Mouse (Mus musculus) MEL (cell line): ENCODE measurements around the gene Gpam. TPM values are rescaled to one million over a fixed set of nuclear protein-coding genes. Genes with fewer than 3 reads are reported as not detected.

Source experiments
- DNase-seq: peaks from one replicate; pipeline ENCODE4 v3.0.0; 2011; ENCODE audit warnings: low read depth, low spot score
- H3K27ac ChIP-seq: 2 replicates; pipeline ENCODE4 v1.5.1; 2012; ENCODE audit warnings: low read depth, mild to moderate bottlenecking, control low read depth, low read length, moderate library complexity; ENCODE audit not compliant: control insufficient read depth
- H3K27me3 ChIP-seq, 2 experiments: fragments of 150-350 bp in 1 of 2; sonication (generic) in 1 of 2; 2 replicates each; pipeline ENCODE4 v1.6.1; 2012; ENCODE audit warnings: low read length in 2 of 2, mild to moderate bottlenecking in 2 of 2, improper control_type of control experiment in 1 of 2, moderate library complexity in 1 of 2; ENCODE audit not compliant: insufficient read depth in 2 of 2, control insufficient read depth in 1 of 2
- H3K36me3 ChIP-seq, 2 experiments: 2 replicates each; pipeline ENCODE4 v1.6.1; 2012 to 2014; ENCODE audit warnings: low read length in 2 of 2, improper control_type of control experiment in 1 of 2, inconsistent platforms in 1 of 2, mild to moderate bottlenecking in 1 of 2; ENCODE audit not compliant: insufficient read depth in 2 of 2, control insufficient read depth in 1 of 2
- H3K4me1 ChIP-seq, 2 experiments: fragments of 150-350 bp in 1 of 2; sonication (generic) in 1 of 2; 2 replicates each; pipeline ENCODE4 v1.6.1; 2012; ENCODE audit warnings: low read length in 2 of 2, improper control_type of control experiment in 1 of 2, mild to moderate bottlenecking in 1 of 2; ENCODE audit not compliant: insufficient read depth in 2 of 2, control insufficient read depth in 1 of 2
- H3K4me3 ChIP-seq, 2 experiments: fragments of 150-350 bp in 1 of 2; sonication (generic) in 1 of 2; 2 replicates each; pipeline ENCODE4 v1.5.1; 2012; ENCODE audit warnings: low read depth in 2 of 2, low read length in 2 of 2, mild to moderate bottlenecking in 2 of 2, moderate library complexity in 2 of 2, control low read depth in 1 of 2, improper control_type of control experiment in 1 of 2; ENCODE audit not compliant: control insufficient read depth in 1 of 2, insufficient read depth in 1 of 2
- H3K79me2 ChIP-seq: 2 replicates; pipeline ENCODE4 v1.6.1; 2012; ENCODE audit warnings: mild to moderate bottlenecking, low read length, moderate library complexity; ENCODE audit not compliant: control insufficient read depth, poor library complexity, insufficient read depth
- H3K9ac ChIP-seq: 2 replicates; pipeline ENCODE4 v1.6.1; 2012; ENCODE audit warnings: low read depth, mild to moderate bottlenecking, control low read depth, low read length, moderate library complexity; ENCODE audit not compliant: control insufficient read depth, poor library complexity, severe bottlenecking
- H3K9me3 ChIP-seq: fragments of 150-350 bp; sonication (generic); replicated peaks from 2 replicates; pipeline ENCODE4 v1.6.1; 2012; ENCODE audit warnings: mild to moderate bottlenecking, low read length, improper control_type of control experiment, moderate library complexity; ENCODE audit not compliant: insufficient read depth
- CTCF ChIP-seq, 3 experiments: IDR thresholded peaks in 2 of 3; conservative IDR thresholded peaks in 1 of 3; 2 replicates each; pipeline ENCODE4 v1.5.1; 2011 to 2012; ENCODE audit warnings: low read length in 3 of 3, low read depth in 2 of 3, mild to moderate bottlenecking in 2 of 3, improper control_type of control experiment in 1 of 3, inconsistent platforms in 1 of 3, mixed read lengths in 1 of 3, moderate library complexity in 1 of 3; ENCODE audit not compliant: control insufficient read depth in 1 of 3, insufficient read depth in 1 of 3, poor library complexity in 1 of 3, severe bottlenecking in 1 of 3
- ELF1 ChIP-seq: IDR thresholded peaks from 2 replicates; pipeline ENCODE4 v1.6.1; 2014; ENCODE audit warnings: low read depth, mild to moderate bottlenecking, inconsistent platforms, low read length, improper control_type of control experiment, moderate library complexity
- GABPA ChIP-seq: IDR thresholded peaks from 2 replicates; pipeline ENCODE4 v1.6.1; 2012; ENCODE audit warnings: low read depth, mild to moderate bottlenecking, inconsistent platforms, low read length, improper control_type of control experiment, moderate library complexity
- MAFK ChIP-seq: IDR thresholded peaks from 2 replicates; pipeline ENCODE4 v1.6.1; 2011; ENCODE audit warnings: low read depth, mild to moderate bottlenecking, low read length, improper control_type of control experiment, borderline replicate concordance
- MAZ ChIP-seq: IDR thresholded peaks from 2 replicates; pipeline ENCODE4 v1.6.1; 2012; ENCODE audit warnings: low read depth, mild to moderate bottlenecking, inconsistent platforms, low read length, improper control_type of control experiment
- MEF2A ChIP-seq: IDR thresholded peaks from 2 replicates; pipeline ENCODE4 v1.6.1; 2014; ENCODE audit warnings: low read depth, mild to moderate bottlenecking, inconsistent platforms, low read length, improper control_type of control experiment; ENCODE audit not compliant: poor library complexity, insufficient replicate concordance, severe bottlenecking; ENCODE audit errors: extremely low read depth
- POLR2A ChIP-seq, 2 experiments: IDR thresholded peaks; 2 replicates each; pipeline ENCODE4 v1.6.1; 2011 to 2012; ENCODE audit warnings: low read length in 2 of 2, mild to moderate bottlenecking in 2 of 2, control low read depth in 1 of 2, improper control_type of control experiment in 1 of 2, low read depth in 1 of 2, moderate library complexity in 1 of 2; ENCODE audit not compliant: control insufficient read depth in 1 of 2, insufficient read depth in 1 of 2, poor library complexity in 1 of 2
- POLR2AphosphoS2 ChIP-seq: IDR thresholded peaks from 2 replicates; pipeline ENCODE4 v1.6.1; 2011; ENCODE audit warnings: low read length, improper control_type of control experiment
- RAD21 ChIP-seq: IDR thresholded peaks from 2 replicates; pipeline ENCODE4 v1.6.1; 2011; ENCODE audit warnings: mild to moderate bottlenecking, low read depth, low read length, improper control_type of control experiment
- RCOR1 ChIP-seq: IDR thresholded peaks from 2 replicates; pipeline ENCODE4 v1.6.1; 2012; ENCODE audit warnings: low read depth, mild to moderate bottlenecking, inconsistent platforms, low read length, improper control_type of control experiment
- SMC3 ChIP-seq: IDR thresholded peaks from 2 replicates; pipeline ENCODE4 v1.6.1; 2011; ENCODE audit warnings: low read depth, low read length, improper control_type of control experiment
- TCF12 ChIP-seq: IDR thresholded peaks from 2 replicates; pipeline ENCODE4 v1.6.1; 2014; ENCODE audit warnings: low read depth, mild to moderate bottlenecking, inconsistent platforms, low read length, improper control_type of control experiment, moderate library complexity
- USF2 ChIP-seq, 2 experiments: IDR thresholded peaks; 2 replicates each; pipeline ENCODE4 v1.6.1; 2011 to 2012; ENCODE audit warnings: improper control_type of control experiment in 2 of 2, low read length in 2 of 2, borderline replicate concordance in 1 of 2, inconsistent platforms in 1 of 2, low read depth in 1 of 2, mild to moderate bottlenecking in 1 of 2; ENCODE audit not compliant: insufficient read depth in 1 of 2
- ZC3H11A ChIP-seq: IDR thresholded peaks from 2 replicates; pipeline ENCODE4 v1.6.1; 2012; ENCODE audit warnings: low read depth, mild to moderate bottlenecking, inconsistent platforms, low read length, improper control_type of control experiment
- ZKSCAN1 ChIP-seq: IDR thresholded peaks from 2 replicates; pipeline ENCODE4 v1.6.1; 2012; ENCODE audit warnings: low read depth, mild to moderate bottlenecking, inconsistent platforms, low read length, improper control_type of control experiment, moderate library complexity
- ZNF384 ChIP-seq: IDR thresholded peaks from 2 replicates; pipeline ENCODE4 v1.6.1; 2012; ENCODE audit warnings: low read depth, mild to moderate bottlenecking, inconsistent platforms, low read length, improper control_type of control experiment
- polyA plus RNA-seq, 2 experiments: library from polyadenylated mRNA; stranded (reverse) in 1 of 2; unstranded in 1 of 2; fragments of >175 nt in 1 of 2; fragments of >200 nt in 1 of 2; gene quantifications; 2 replicates each; pipeline versions ENCODE4 v1.2.1 to v1.2.4; 2012; ENCODE audit warnings: low replicate concordance in 2 of 2, low read depth in 1 of 2; ENCODE audit not compliant: insufficient read length in 2 of 2, insufficient read depth in 1 of 2, missing spikeins in 1 of 2
- total RNA-seq: library from RNA; depleted of rRNA; stranded (reverse); fragments of 300-350 nt; gene quantifications from 2 replicates; pipeline ENCODE4 v1.2.3, GENCODE M21; 2012

Gene Gpam
- total and polyA plus RNA-seq, 3 experiments: 26.2 to 327 (median 37.1) TPM

- DNase-seq: peak; percentile 32
- Histone ChIP-seq H3K4me1 (no peaks in the 10 kb centered on the region), H3K27me3 (no peaks in the 10 kb centered on the region), H3K36me3 (peaks cover 0 to 12% of the 10 kb centered on the region in 2 experiments; a peak in 2 of 4 replicates), H3K9ac (no peak overlapping the region), H3K27ac (no peak overlapping the region), H3K9me3 (no peaks in the 10 kb centered on the region), H3K79me2 (no peaks in the 10 kb centered on the region), H3K4me3 (no peak overlapping the region)
- TF ChIP-seq POLR2AphosphoS2 (no peak), SMC3 (peak; percentile 66), POLR2A (IDR thresholded peaks at IDR 0.05; ENCODE audit: control insufficient read depth in 1 of 2, insufficient read depth in 1 of 2, low read depth in 1 of 2, low read length in 2 of 2, poor library complexity in 1 of 2) (no peak), MEF2A (no peak), RAD21 (peak; percentile 30), MAFK (no peak), ZKSCAN1 (no peak), TCF12 (no peak), ELF1 (no peak), USF2 (IDR thresholded peaks at IDR 0.05; ENCODE audit: borderline replicate concordance in 1 of 2, insufficient read depth in 1 of 2, low read depth in 1 of 2, low read length in 2 of 2) (no peak), MAZ (no peak), ZC3H11A (peak; percentile 5; the same call in 1 of the 2 replicates), CTCF (IDR thresholded peaks at IDR 0.05 in 2 of 3, conservative IDR thresholded peaks at IDR 0.05 in 1 of 3; ENCODE audit: control insufficient read depth in 1 of 3, insufficient read depth in 1 of 3, low read depth in 2 of 3, low read length in 3 of 3, poor library complexity in 1 of 3, severe bottlenecking in 1 of 3) (peak; percentile 25 to 53 (median 39); a peak in 5 of 6 replicates), ZNF384 (peak; percentile 71), GABPA (no peak), RCOR1 (no peak)
These were observed 54.0 kb downstream of the Gpam start for GRCm38 (mm10) chr19:55073004-55073403.

GRCm38 (mm10) chr19:55069054-55069453, 58.0 kb downstream of the Gpam start:
- Histone ChIP-seq H3K79me2 (no peaks in the 10 kb centered on the region), H3K9me3 (no peaks in the 10 kb centered on the region), H3K27me3 (no peaks in the 10 kb centered on the region), H3K4me3 (no peak overlapping the region), H3K36me3 (peaks cover 0 to 3% of the 10 kb centered on the region in 2 experiments; a peak in 2 of 4 replicates), H3K4me1 (no peaks in the 10 kb centered on the region), H3K27ac (no peak overlapping the region), H3K9ac (no peak overlapping the region)
- TF ChIP-seq CTCF (IDR thresholded peaks at IDR 0.05 in 2 of 3, conservative IDR thresholded peaks at IDR 0.05 in 1 of 3; ENCODE audit: control insufficient read depth in 1 of 3, insufficient read depth in 1 of 3, low read depth in 2 of 3, low read length in 3 of 3, poor library complexity in 1 of 3, severe bottlenecking in 1 of 3): no peak
- no peak for DNase-seq
